Mouse (Mus musculus) stomach, embryonic 14.5 days (tissue): Measurements from ENCODE around the gene Gm10775. TPM values are rescaled to one million over a fixed set of nuclear protein-coding genes. Genes with fewer than 3 reads are reported as not detected.

ENCODE experiments used
- ATAC-seq: fragments of 200-750 bp; cut with Nextera tagmentation; 2 replicates; pipeline ENCODE4 v1.8.0; 2017; ENCODE audit warnings: low read depth, moderate TSS enrichment; ENCODE audit not compliant: insufficient number of reproducible peaks, insufficient read depth, low FRiP score
- H3K27ac ChIP-seq: fragments of 300-500 bp; sonication (generic); 2 replicates; pipeline ENCODE4 v1.5.1; 2014; ENCODE audit warnings: mild to moderate bottlenecking, low read length, moderate library complexity, mixed read lengths
- H3K27me3 ChIP-seq: fragments of 300-500 bp; sonication (generic); 2 replicates; pipeline ENCODE4 v1.6.1; 2014; ENCODE audit warnings: low read length, control low read depth, mixed read lengths; ENCODE audit not compliant: control insufficient read depth, insufficient read depth
- H3K36me3 ChIP-seq: fragments of 300-500 bp; sonication (generic); 2 replicates; pipeline ENCODE4 v1.6.1; 2014; ENCODE audit warnings: mild to moderate bottlenecking, control low read depth, low read length, moderate library complexity, mixed read lengths; ENCODE audit not compliant: control insufficient read depth, insufficient read depth
- H3K4me1 ChIP-seq: fragments of 300-500 bp; sonication (generic); 2 replicates; pipeline ENCODE4 v1.6.1; 2014; ENCODE audit warnings: low read length, control low read depth, mixed read lengths; ENCODE audit not compliant: control insufficient read depth, insufficient read depth
- H3K4me2 ChIP-seq: fragments of 300-500 bp; sonication (generic); replicated peaks from 2 replicates; pipeline ENCODE4 v1.6.1; 2014; ENCODE audit warnings: low read depth, low read length, control low read depth
- H3K4me3 ChIP-seq: fragments of 300-500 bp; sonication (generic); 2 replicates; pipeline ENCODE4 v1.5.1; 2014; ENCODE audit warnings: low read depth, low read length, control low read depth
- H3K9ac ChIP-seq: fragments of 300-500 bp; sonication (generic); replicated peaks from 2 replicates; pipeline ENCODE4 v1.6.1; 2014; ENCODE audit warnings: low read depth, mild to moderate bottlenecking, control low read depth, low read length, moderate library complexity, mixed read lengths
- H3K9me3 ChIP-seq: fragments of 300-500 bp; sonication (generic); 2 replicates; pipeline ENCODE4 v1.6.1; 2016; ENCODE audit warnings: low read depth, low read length, control low read depth; ENCODE audit not compliant: control insufficient read depth
- WGBS: fragments of 180-500 bp; shearing (Covaris S2); extraction: QIAGEN DNeasy Blood & Tissue Kit; methylation state at CpG from one replicate; pipeline ENCODE4 v1.1.7; 2014; 5-methylcytosine and 5-hydroxymethylcytosine counted together
- polyA plus RNA-seq: library from polyadenylated mRNA; unstranded; fragments of >200 nt; fragmentation: Nextera tagmentation; extraction: Ambion mirVana; gene quantifications from 2 replicates; pipeline ENCODE4 v1.2.1, GENCODE M21; 2014

The Gm10775 gene
- polyA plus RNA-seq: not detected in 2 replicates

DNA sequence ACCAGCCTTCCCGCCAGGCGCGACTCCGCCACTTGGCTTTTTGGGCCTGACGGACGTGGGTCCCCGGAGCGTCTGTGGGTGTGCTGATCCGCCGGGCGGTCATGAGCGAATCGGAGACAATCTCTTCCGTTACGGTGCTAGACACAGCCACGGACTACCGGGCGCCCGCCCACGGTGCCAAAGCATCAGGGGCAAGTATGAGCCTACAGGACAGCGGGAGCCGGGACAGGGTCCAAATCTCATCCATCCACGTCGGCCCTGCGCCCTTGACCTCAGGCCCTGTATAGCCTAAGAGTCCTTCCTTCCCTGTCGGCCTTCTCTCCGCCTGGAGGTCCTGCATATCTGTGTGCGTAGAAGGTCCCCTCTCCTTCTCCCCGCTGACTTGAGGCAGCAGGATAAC lies at the start of gene Gm10775:
Gm10775 (plus strand) TSS at position 301 of the 400 bp plus-strand sequence.
- no peak within 1 kb of the TSS for H3K9ac ChIP-seq
- H3K4me2 ChIP-seq: peak within 1 kb of the TSS; percentile 3; the same call in 1 of the 2 replicates
- no peaks in the 10 kb centered on the region for H3K4me1 ChIP-seq
- 33% methylated on average over 29 of the region's 29 CpGs for WGBS
- H3K4me3 ChIP-seq: no peak within 1 kb of the TSS
- no peak within 1 kb of the TSS for H3K27ac ChIP-seq
- H3K9me3 ChIP-seq: peaks cover 43% of the 10 kb centered on the region
- H3K27me3 ChIP-seq: no peaks in the 10 kb centered on the region
- no peak for ATAC-seq
- H3K36me3 ChIP-seq: no peaks in the 10 kb centered on the region; the same call in 1 of the 2 replicates

DNA sequence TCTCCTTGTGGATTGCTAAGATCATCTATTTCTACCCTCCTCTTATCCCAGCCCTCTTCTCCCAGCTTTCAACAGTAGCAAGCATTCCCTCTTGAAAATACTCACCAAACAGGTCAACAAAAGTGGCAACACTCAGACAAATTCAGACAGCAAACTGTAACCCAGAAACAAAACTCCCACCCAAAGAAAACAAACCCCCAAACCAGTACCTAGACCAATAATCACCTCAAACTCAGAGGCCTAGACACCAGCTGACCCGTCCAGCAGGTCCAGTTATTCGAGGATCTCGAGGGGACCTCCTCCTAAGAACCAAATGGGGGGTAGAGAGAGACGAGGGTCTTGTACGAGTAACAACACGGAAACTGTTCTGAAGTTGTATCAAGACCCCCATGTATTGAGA lies 33.4 kb upstream of the Gm10775 start:
- Histone ChIP-seq H3K27ac (no peak overlapping the region), H3K9ac (no peak overlapping the region), H3K36me3 (no peaks in the 10 kb centered on the region), H3K27me3 (no peaks in the 10 kb centered on the region), H3K4me3 (no peak overlapping the region), H3K9me3 (no peaks in the 10 kb centered on the region), H3K4me1 (no peaks in the 10 kb centered on the region), H3K4me2 (no peak overlapping the region)
- ATAC-seq: no peak
- WGBS: 66% methylated on average over 6 of the region's 6 CpGs

DNA sequence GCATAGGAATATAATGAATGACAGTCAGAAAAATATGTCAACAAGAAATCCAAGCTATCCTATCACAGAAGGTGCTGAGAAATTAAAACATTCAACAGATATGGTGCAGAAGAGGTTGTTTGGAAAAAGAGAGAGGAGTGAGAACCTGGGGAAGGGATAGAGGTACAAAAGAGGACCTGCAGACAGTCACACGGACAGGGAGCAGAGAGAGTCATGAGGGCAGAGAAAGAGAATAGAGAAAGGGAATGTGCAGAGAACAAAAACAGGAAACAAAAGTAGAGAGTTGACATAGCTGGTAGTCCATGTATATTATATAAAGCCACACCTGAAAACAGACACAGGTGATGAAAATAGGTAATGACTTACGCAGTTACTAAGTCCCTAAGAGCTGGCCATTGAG lies 32.7 kb upstream of the Gm10775 start:
- no peaks in the 10 kb centered on the region for H3K9me3 ChIP-seq
- no peak overlapping the region for H3K4me2 ChIP-seq
- no peak for ATAC-seq
- no peaks in the 10 kb centered on the region for H3K4me1 ChIP-seq
- H3K9ac ChIP-seq: no peak overlapping the region
- no peak overlapping the region for H3K27ac ChIP-seq
- no peaks in the 10 kb centered on the region for H3K27me3 ChIP-seq
- WGBS: 80% methylated on average over 2 of the region's 2 CpGs
- no peak overlapping the region for H3K4me3 ChIP-seq
- no peaks in the 10 kb centered on the region for H3K36me3 ChIP-seq

DNA sequence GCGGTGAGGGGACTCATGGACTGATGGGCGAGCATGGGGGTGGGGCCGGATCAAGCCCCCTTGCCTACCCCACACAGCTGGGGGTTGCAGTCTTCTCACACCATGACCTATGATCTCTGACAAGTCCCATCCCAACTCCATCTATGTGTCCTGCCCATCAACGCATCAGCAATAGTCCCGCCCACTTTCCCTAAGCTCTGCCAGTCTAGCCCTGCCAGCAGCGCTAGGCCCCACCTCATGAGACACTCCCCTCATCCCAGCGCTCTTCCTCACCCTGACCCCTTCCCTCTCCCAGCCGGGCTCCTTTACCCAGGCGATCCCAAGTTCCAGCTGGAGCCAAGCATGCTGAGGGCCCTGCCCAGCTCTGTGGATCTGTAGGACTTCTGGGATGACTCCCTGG lies 22.1 kb upstream of the Gm10775 start:
- H3K27ac ChIP-seq: no peak overlapping the region
- H3K36me3 ChIP-seq: no peaks in the 10 kb centered on the region
- H3K4me2 ChIP-seq: no peak overlapping the region
- peaks cover 2% of the 10 kb centered on the region; the same call in 1 of the 2 replicates for H3K4me1 ChIP-seq
- WGBS: 73% methylated on average over 9 of the region's 9 CpGs
- H3K4me3 ChIP-seq: no peak overlapping the region
- H3K9me3 ChIP-seq: no peaks in the 10 kb centered on the region
- no peak for ATAC-seq
- no peaks in the 10 kb centered on the region for H3K27me3 ChIP-seq
- no peak overlapping the region for H3K9ac ChIP-seq

DNA sequence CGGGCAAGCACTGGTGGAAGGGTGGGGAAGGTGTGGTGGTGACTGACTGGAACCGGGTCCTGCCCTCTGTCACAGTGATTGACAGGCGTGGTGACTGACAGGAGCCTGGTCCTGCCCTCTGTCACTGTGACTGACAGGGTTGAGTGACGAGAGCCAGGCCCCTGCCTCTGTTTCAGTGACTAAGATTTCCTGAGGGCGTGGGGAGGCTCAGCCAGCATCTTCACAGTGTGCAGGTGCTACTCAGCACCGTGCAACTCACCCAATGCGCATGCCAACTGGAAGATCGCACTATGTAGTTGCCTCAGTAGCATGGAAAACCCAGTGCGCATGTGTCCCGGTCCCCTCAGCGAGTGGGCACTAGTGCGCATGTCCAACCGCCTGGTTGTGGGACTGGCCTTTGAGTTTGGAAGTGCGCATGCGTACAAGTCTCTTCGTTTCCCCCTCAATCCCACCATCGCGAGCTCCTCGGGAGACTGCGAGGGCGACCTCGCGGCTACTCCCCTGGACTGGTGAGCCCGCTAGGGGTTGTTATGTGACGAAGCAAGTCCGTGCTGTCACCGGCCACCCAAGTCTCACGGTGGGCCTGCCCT lies 18.7 kb upstream of the Gm10775 start:
- peak overlapping the region; percentile 75 for H3K4me3 ChIP-seq
- WGBS: under 1% methylated on average over 28 of the region's 28 CpGs
- H3K4me1 ChIP-seq: peaks cover 6% of the 10 kb centered on the region; the same call in 1 of the 2 replicates

DNA sequence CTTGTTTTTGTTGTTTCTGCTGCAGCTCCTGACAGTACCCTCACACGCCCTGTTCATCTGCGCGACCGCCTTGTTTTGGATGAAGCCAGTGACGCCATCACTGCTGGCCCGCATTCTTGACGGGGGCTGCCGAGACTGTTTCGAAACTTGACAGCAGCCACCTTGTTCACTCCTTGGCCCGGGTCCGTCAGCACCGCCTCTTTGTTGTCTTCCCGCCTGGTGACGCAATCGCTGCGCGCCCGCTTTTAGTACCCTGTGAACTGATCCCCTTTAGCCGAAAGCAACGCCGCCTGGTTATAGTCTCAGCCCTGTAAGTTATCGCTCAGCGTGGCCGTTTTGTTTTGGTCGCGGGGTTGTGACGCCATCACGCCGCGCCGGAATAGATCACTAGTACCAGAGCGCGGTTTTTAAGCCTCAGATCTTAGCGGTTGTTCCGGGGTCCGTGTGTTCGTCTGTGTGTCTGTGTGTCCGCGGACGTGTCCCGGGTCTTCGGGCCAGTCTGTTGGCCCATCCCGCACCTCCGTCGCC lies 18.2 kb upstream of the Gm10775 start:
- Histone ChIP-seq H3K27me3 (no peaks in the 10 kb centered on the region), H3K36me3 (no peaks in the 10 kb centered on the region), H3K4me3 (peak overlapping the region; percentile 75), H3K9me3 (peaks cover 10% of the 10 kb centered on the region; the same call in 1 of the 2 replicates), H3K27ac (peak overlapping the region; percentile 87), H3K4me2 (peak overlapping the region; percentile 99), H3K9ac (peak overlapping the region; percentile 61), H3K4me1 (peaks cover 6% of the 10 kb centered on the region; the same call in 1 of the 2 replicates)
- ATAC-seq: peak; percentile 85
- under 1% methylated on average over 45 of the region's 45 CpGs for WGBS

More for the DNA sequence above, 18.7 kb upstream of the Gm10775 start:
- Histone ChIP-seq H3K9me3 (peaks cover 5% of the 10 kb centered on the region; the same call in 1 of the 2 replicates), H3K9ac (peak overlapping the region; percentile 61; the same call in 1 of the 2 replicates), H3K27me3 (no peaks in the 10 kb centered on the region), H3K4me2 (peak overlapping the region; percentile 99), H3K36me3 (no peaks in the 10 kb centered on the region), H3K27ac (peak overlapping the region; percentile 87)
- peak; percentile 89 for ATAC-seq

DNA sequence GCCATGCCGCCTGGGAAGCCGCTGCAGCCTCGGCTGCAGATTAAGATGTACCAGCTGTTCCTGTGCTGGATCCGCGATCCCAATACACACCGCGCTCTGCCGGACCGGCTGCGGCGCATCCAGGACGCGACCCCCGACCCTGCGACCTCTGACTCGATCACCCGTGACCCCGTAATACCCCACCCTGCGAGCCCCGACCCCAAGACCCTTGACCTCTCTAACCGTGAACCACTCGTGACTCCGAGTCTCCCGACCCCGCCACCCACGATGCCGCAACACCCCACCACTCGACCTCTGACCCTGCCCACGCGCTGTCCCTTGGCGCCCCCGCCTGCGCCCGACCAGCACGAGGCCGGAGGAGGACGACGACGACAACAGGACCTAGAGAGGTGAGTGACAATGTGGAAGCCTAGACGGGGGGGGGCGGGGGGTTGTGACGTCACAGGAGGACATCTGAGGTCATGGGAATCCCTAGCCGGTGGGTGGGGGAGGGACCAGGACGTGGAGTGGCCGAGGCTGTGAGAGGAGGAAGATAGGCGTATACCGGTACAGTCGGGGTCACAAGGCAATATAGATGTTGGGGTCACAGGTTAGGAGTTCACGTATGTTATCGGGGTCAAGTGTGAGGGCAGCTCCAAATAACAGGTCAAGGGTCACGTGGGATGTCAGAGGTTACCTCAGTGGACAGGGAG lies 17.6 kb upstream of the Gm10775 start:
- H3K27ac ChIP-seq: peak overlapping the region; percentile 87
- peak overlapping the region; percentile 75 for H3K4me3 ChIP-seq
- WGBS: 3% methylated on average over 50 of the region's 51 CpGs
- H3K9me3 ChIP-seq: peaks cover 11% of the 10 kb centered on the region; the same call in 1 of the 2 replicates
- H3K4me1 ChIP-seq: peaks cover 6% of the 10 kb centered on the region; the same call in 1 of the 2 replicates
- peak overlapping the region; percentile 99 for H3K4me2 ChIP-seq
- no peaks in the 10 kb centered on the region for H3K27me3 ChIP-seq
- no peaks in the 10 kb centered on the region for H3K36me3 ChIP-seq
- H3K9ac ChIP-seq: peak overlapping the region; percentile 61
- peak; percentile 19 for ATAC-seq

DNA sequence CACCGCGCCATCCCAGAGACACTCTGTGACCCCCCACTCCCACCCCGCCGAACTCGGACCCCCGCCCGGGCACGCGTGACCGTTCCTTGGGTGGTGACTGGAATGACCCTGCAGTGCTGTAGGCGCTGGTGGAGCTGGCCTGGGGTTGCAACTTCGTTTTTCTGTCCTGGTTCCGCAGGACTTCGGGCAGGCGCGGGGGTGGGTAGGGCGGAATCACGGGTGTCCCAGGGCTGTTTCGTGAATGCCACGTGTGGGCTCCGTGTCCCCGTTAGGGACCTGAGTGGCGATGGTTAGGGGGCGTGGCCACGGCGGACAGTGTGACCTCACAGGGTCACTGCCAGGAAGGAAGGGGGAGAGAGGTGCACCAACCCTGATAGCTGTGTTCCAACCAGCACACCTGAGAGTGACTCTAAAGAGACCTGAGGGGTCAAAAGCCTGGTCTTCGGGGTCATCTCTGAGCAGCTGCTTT lies 17.0 kb upstream of the Gm10775 start:
- H3K4me1 ChIP-seq: peaks cover 6% of the 10 kb centered on the region; the same call in 1 of the 2 replicates
- H3K4me2 ChIP-seq: peak overlapping the region; percentile 99
- H3K4me3 ChIP-seq: peak overlapping the region; percentile 75
- no peaks in the 10 kb centered on the region for H3K36me3 ChIP-seq
- H3K9ac ChIP-seq: no peak overlapping the region; the same call in 1 of the 2 replicates
- no peak overlapping the region for H3K27ac ChIP-seq
- WGBS: 26% methylated on average over 27 of the region's 27 CpGs
- no peak for ATAC-seq
- no peaks in the 10 kb centered on the region for H3K27me3 ChIP-seq
- peaks cover 11% of the 10 kb centered on the region; the same call in 1 of the 2 replicates for H3K9me3 ChIP-seq
